Mouse (Mus musculus) midbrain, embryonic 11.5 days (tissue): ENCODE data around the gene Asb16. TPM values are rescaled to one million over a fixed set of nuclear protein-coding genes. Genes with fewer than 3 reads are reported as not detected.

Experiments used
- ATAC-seq: fragments of 200-750 bp; cut with Nextera tagmentation; 2 replicates; pipeline ENCODE4 v1.8.0; 2017; ENCODE audit warnings: moderate TSS enrichment, moderate library complexity; ENCODE audit not compliant: low FRiP score
- DNase-seq: peaks from one replicate; pipeline ENCODE4 v3.0.0; 2015; ENCODE audit warnings: low spot score; ENCODE audit errors: missing footprints
- H3K27ac ChIP-seq: fragments of 300-500 bp; sonication (generic); 2 replicates; pipeline ENCODE4 v1.5.1; 2014; ENCODE audit warnings: low read depth, low read length
- H3K27me3 ChIP-seq: fragments of 300-500 bp; sonication (generic); 2 replicates; pipeline ENCODE4 v1.6.1; 2014; ENCODE audit warnings: mild to moderate bottlenecking, low read length, moderate library complexity, mixed read lengths; ENCODE audit not compliant: control insufficient read depth, insufficient read depth
- H3K36me3 ChIP-seq: fragments of 300-500 bp; sonication (generic); 2 replicates; pipeline ENCODE4 v1.6.1; 2014; ENCODE audit warnings: mild to moderate bottlenecking, low read length, moderate library complexity, mixed read lengths; ENCODE audit not compliant: control insufficient read depth, insufficient read depth
- H3K4me1 ChIP-seq: fragments of 300-500 bp; sonication (generic); 2 replicates; pipeline ENCODE4 v1.6.1; 2014; ENCODE audit warnings: low read length; ENCODE audit not compliant: control insufficient read depth, insufficient read depth
- H3K4me2 ChIP-seq: fragments of 300-500 bp; sonication (generic); 2 replicates; pipeline ENCODE4 v1.6.1; 2014; ENCODE audit warnings: mild to moderate bottlenecking, moderate library complexity
- H3K4me3 ChIP-seq: fragments of 300-500 bp; sonication (generic); 2 replicates; pipeline ENCODE4 v1.5.1; 2014; ENCODE audit warnings: low read depth, low read length
- H3K9ac ChIP-seq: fragments of 300-500 bp; sonication (generic); 2 replicates; pipeline ENCODE4 v1.6.1; 2014; ENCODE audit warnings: low read length
- H3K9me3 ChIP-seq: fragments of 300-500 bp; sonication (generic); 2 replicates; pipeline ENCODE4 v1.6.1; 2016; ENCODE audit warnings: low read length; ENCODE audit not compliant: control insufficient read depth
- WGBS: fragments of 180-500 bp; shearing (Covaris S2); extraction: QIAGEN DNeasy Blood & Tissue Kit; methylation state at CpG from one replicate; pipeline ENCODE4 v1.1.7; 2014; 5-methylcytosine and 5-hydroxymethylcytosine counted together
- polyA plus RNA-seq: library from polyadenylated mRNA; unstranded; fragments of >200 nt; fragmentation: Nextera tagmentation; extraction: Ambion mirVana; gene quantifications from 2 replicates; pipeline ENCODE4 v1.2.1, GENCODE M21; 2014

Asb16 gene
- 0.08 TPM in 1 of 2 replicates, not detected in the other for polyA plus RNA-seq

- H3K27ac ChIP-seq, result no peak within 1 kb of the TSS
- 83% methylated on average over 12 of the region's 12 CpGs for WGBS
- H3K9ac ChIP-seq, result no peak within 1 kb of the TSS
- no peaks in the 10 kb centered on the region for H3K27me3 ChIP-seq
- no peaks in the 10 kb centered on the region for H3K9me3 ChIP-seq
- no peaks in the 10 kb centered on the region for H3K4me1 ChIP-seq
- DNase-seq, result peak; percentile 12
- no peak within 1 kb of the TSS for H3K4me3 ChIP-seq
- no peak for ATAC-seq
- H3K36me3 ChIP-seq, result no peaks in the 10 kb centered on the region
- no peak within 1 kb of the TSS for H3K4me2 ChIP-seq
These were observed at the start of gene Asb16 for GRCm38 (mm10) chr11:102268520-102269244. TSS of gene Asb16 (plus strand) at chr11:102268743.

DNA sequence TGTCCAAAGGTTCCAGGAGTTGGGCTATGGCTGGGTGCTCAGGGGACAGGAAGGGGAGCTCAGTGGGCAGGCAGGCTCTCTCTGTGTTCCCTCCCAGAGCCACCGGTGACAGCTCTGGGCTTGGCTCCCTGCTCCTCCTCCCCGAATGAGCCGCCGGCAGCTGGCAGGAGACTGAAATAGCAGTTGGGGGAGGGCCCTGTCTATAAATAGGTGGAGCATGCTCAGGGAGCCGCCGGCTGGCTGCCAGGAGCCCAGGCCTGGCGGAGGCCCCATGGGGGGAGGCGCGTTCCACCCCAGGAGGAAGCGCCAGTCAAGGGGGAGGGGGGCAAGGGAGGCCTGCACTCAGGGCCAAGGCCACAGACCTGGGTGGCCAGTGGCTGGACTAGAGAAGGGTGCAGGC lies 49.8 kb upstream of the Asb16 start:
- H3K4me2 ChIP-seq, result peak overlapping the region; percentile 31
- 0% methylated on average over 10 of the region's 10 CpGs for WGBS
- H3K4me1 ChIP-seq, result peaks cover 29% of the 10 kb centered on the region
- peak; percentile 83 for ATAC-seq
- peak overlapping the region; percentile 67 for H3K27ac ChIP-seq
- peak overlapping the region; percentile 43 for H3K9ac ChIP-seq
- H3K9me3 ChIP-seq, result no peaks in the 10 kb centered on the region
- peaks cover 2% of the 10 kb centered on the region; the same call in 1 of the 2 replicates for H3K36me3 ChIP-seq
- H3K27me3 ChIP-seq, result no peaks in the 10 kb centered on the region
- peak; percentile 90 for DNase-seq
- no peak overlapping the region for H3K4me3 ChIP-seq

DNA sequence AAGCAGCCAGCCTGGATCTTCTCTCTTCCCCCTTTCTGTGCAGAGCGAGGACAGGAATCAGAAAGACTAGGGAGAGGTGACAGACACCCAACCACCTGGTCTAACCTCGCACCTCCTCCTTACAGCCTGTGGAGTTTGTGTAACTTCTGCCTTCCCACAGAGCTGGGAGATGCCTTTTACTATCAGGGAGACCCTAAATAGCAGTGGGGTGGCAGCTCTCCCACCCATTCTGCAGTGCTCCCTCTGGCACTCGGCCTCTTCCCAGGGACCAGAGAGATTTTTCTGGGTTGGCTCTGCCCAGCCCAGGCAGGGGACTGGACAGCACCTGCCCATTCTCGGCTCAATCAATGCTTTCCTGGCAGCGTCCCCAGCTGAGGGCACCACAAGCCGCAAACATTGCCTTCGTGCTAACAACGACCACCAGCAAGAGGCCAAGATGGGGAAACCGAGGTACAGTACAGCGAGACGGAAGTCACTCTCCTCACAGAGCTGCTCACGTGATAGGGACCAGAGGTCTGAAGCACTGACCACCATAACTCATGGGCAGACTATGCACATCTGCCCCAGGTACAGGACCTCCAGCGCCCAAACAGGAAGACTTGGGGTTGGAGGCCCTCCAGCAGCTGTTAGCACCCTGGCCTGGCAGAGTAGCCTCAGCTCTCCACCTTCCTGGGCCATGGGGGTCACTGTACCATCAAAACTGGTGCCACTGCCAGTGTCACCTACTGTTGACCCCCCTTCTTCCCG lies 49.1 kb upstream of the Asb16 start:
- no peaks in the 10 kb centered on the region for H3K9me3 ChIP-seq
- H3K27me3 ChIP-seq, result no peaks in the 10 kb centered on the region
- H3K27ac ChIP-seq, result peak overlapping the region; percentile 67; the same call in 1 of the 2 replicates
- ATAC-seq, result 0 out of 2 replicates have a peak, but pooled peaks have one; percentile 6
- no peak overlapping the region for H3K4me3 ChIP-seq
- H3K4me2 ChIP-seq, result peak overlapping the region; percentile 31
- H3K9ac ChIP-seq, result peak overlapping the region; percentile 43
- peaks cover 29% of the 10 kb centered on the region for H3K4me1 ChIP-seq
- DNase-seq, result no peak
- WGBS, result 79% methylated on average over 14 of the region's 14 CpGs
- peaks cover 2% of the 10 kb centered on the region; the same call in 1 of the 2 replicates for H3K36me3 ChIP-seq

GRCm38 (mm10) chr11:102219994-102220346 lies 48.6 kb upstream of the Asb16 start:
- DNase-seq (no peak), ATAC-seq (no peak)
- no peak overlapping the region for H3K4me3 ChIP-seq
- WGBS, result 82% methylated on average over 4 of the region's 4 CpGs
- no peak overlapping the region for H3K4me2 ChIP-seq
- no peaks in the 10 kb centered on the region for H3K27me3 ChIP-seq
- H3K9ac ChIP-seq, result no peak overlapping the region
- peaks cover 2% of the 10 kb centered on the region; the same call in 1 of the 2 replicates for H3K36me3 ChIP-seq
- no peaks in the 10 kb centered on the region for H3K9me3 ChIP-seq
- H3K4me1 ChIP-seq, result peaks cover 35% of the 10 kb centered on the region
- no peak overlapping the region for H3K27ac ChIP-seq

- DNase-seq (no peak), ATAC-seq (no peak)
- Histone ChIP-seq H3K4me1 (peaks cover 34% of the 10 kb centered on the region), H3K4me2 (no peak overlapping the region), H3K9ac (no peak overlapping the region), H3K9me3 (no peaks in the 10 kb centered on the region), H3K27ac (no peak overlapping the region), H3K4me3 (no peak overlapping the region), H3K27me3 (no peaks in the 10 kb centered on the region), H3K36me3 (peaks cover 2% of the 10 kb centered on the region; the same call in 1 of the 2 replicates)
- WGBS, result 81% methylated on average over 6 of the region's 6 CpGs
These were observed 48.1 kb upstream of the Asb16 start for GRCm38 (mm10) chr11:102220451-102220850.

DNA sequence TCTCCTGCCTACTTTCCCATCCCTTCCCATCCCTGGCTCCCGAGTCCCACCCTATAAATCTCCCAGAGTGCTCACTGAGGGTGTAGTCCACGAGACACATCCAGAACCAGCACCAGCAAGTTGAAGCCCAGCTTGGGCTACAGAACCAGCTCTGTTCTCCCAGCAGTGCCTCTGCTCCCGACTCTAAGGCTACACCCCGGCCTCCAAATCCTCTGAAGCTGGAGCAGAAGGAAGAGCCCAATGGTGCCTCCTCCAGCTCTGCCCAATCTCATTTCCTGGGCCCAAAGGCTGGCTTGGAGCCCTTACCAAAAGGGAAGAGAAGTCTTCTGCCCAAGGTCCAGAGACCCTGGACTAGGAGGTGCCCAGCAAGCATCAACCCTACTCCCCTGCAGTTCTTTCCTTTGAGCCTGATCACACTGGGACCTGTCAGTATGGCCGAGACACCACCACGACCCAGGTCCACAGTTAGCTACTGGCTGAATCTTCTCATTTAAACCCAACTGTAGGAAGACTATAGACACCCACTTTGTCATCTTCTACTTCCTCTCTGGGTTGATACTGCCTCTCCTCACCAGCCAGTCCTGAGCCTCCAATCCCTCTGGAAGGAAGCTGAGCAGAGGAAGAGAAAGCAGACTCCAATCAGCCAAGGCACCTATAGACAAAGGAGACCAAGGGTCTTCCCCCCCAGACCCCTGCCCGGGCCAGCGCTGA lies 47.1 kb upstream of the Asb16 start:
- no peak for ATAC-seq
- peaks cover 2% of the 10 kb centered on the region; the same call in 1 of the 2 replicates for H3K36me3 ChIP-seq

DNA sequence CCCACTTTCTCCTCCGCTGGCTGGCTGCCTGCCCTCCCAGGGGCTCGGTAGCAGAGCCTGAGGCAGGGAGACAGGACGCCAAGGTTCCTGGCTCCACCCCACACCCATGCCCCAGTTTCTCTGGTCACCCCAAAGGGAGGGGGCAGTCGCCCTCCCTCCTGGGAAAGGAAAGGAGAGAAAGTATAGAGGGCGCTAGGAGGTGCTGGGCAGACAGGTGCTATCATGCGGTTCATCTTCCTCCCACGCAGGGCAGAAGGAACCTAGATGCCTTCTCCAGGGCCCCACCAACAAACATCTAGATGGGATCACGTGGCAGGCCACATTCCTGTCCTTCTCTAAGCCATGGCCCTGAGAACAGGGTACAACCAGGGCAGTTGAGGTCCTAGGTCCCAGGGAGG lies 46.6 kb upstream of the Asb16 start:
- Histone ChIP-seq H3K4me2 (no peak overlapping the region), H3K27ac (no peak overlapping the region), H3K9ac (no peak overlapping the region), H3K4me3 (no peak overlapping the region), H3K36me3 (peaks cover 2% of the 10 kb centered on the region; the same call in 1 of the 2 replicates), H3K4me1 (peaks cover 39% of the 10 kb centered on the region), H3K27me3 (no peaks in the 10 kb centered on the region), H3K9me3 (no peaks in the 10 kb centered on the region)
- DNase-seq (no peak), ATAC-seq (no peak)
- 77% methylated on average over 7 of the region's 8 CpGs for WGBS

More for the DNA sequence above, 47.1 kb upstream of the Asb16 start:
- DNase-seq, result no peak
- H3K4me3 ChIP-seq, result no peak overlapping the region
- H3K9me3 ChIP-seq, result no peaks in the 10 kb centered on the region
- H3K27me3 ChIP-seq, result no peaks in the 10 kb centered on the region
- 90% methylated on average over 8 of the region's 8 CpGs for WGBS
- H3K27ac ChIP-seq, result no peak overlapping the region
- H3K9ac ChIP-seq, result no peak overlapping the region
- H3K4me2 ChIP-seq, result no peak overlapping the region
- peaks cover 35% of the 10 kb centered on the region for H3K4me1 ChIP-seq

- 43% methylated on average over 6 of the region's 6 CpGs for WGBS
- ATAC-seq (no peak), DNase-seq (peak; percentile 96)
- no peak overlapping the region for H3K9ac ChIP-seq
- H3K27ac ChIP-seq, result no peak overlapping the region
- no peak overlapping the region for H3K4me3 ChIP-seq
- no peaks in the 10 kb centered on the region for H3K9me3 ChIP-seq
- H3K4me2 ChIP-seq, result no peak overlapping the region
- no peaks in the 10 kb centered on the region for H3K36me3 ChIP-seq
- H3K4me1 ChIP-seq, result peaks cover 43% of the 10 kb centered on the region
- no peaks in the 10 kb centered on the region for H3K27me3 ChIP-seq
These were observed 45.4 kb upstream of the Asb16 start for GRCm38 (mm10) chr11:102223166-102223565.
